Mouse (Mus musculus) left cerebral cortex, adult 2 months (tissue): Measurements from ENCODE around the gene Stpg3. TPM values are rescaled to one million over a fixed set of nuclear protein-coding genes. Genes with fewer than 3 reads are reported as not detected.

Experiments used
- DNase-seq, 2 experiments: peaks; one replicate each; pipeline ENCODE4 v3.0.0; 2021 to 2022; ENCODE audit warnings: low spot score in 2 of 2, mixed read lengths in 1 of 2; ENCODE audit errors: extremely low spot score in 1 of 2
- H3K27ac ChIP-seq: fragments of 200-600 bp; 2 replicates; pipeline ENCODE4 v1.8.1; 2022
- H3K4me3 ChIP-seq: fragments of 200-600 bp; 2 replicates; pipeline ENCODE4 v1.8.1; 2022
- CTCF ChIP-seq: fragments of 200-600 bp; IDR thresholded peaks from 2 replicates; pipeline ENCODE4 v1.8.1; 2022; ENCODE audit warnings: antibody characterized with exemption, mild to moderate bottlenecking, moderate library complexity
- intact Hi-C: fragments of 180-260 bp; cut with DNase I; formaldehyde crosslinking; loops from one replicate; pipeline ENCODE4 v1.15.1; 2025
- total RNA-seq, 2 experiments: library from RNA; stranded (reverse); gene quantifications; 2 replicates each; pipeline ENCODE4 v1.2.3; 2021

Gene Stpg3
- total RNA-seq, 2 experiments from 2014 or later, result not detected

DNA sequence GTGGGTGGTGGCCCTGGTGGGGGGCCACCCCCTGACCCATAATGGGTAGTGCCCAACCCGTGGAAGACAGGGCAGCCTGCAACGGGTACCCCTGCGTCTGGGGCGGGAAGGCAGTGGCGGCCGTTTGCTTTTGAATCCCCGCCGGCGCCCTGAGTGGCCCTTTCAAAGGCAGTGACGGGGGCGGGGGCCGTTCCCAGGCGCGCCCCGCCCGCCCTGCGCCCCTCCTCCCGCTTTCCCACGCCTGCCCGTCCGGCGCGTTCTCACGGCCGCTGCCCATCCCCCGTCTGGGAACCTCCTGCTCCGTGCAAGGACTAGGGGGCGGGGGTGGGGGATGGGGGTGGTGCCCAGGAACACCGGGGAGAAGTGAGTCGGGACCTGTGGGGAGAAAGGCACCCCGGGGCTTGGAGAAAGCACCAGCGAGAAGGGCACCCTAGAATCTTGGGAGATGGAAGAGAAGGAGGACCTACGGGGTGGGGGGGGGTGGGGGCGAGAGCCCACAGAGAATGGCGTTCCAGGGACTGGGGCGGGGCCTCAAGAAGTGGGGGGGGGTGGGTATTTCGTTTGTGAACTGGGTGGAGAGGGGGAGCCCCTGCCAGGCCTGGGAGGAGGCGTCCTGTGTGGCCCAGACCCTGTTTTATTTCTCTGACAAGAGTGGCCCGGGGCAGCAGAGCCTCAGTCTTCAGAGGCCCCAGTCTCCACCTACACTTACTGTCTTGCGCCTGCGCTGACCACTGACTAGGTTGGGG, 46.3 kb downstream of the Stpg3 start:
- peak overlapping the region; percentile 75 for H3K27ac ChIP-seq
- TF ChIP-seq CTCF, result no peak
- peak overlapping the region; percentile 51 for H3K4me3 ChIP-seq
- DNase-seq, result peak in 1 of 2 experiments; percentile 48
- intact Hi-C loops, result no loop called here

- TF ChIP-seq CTCF, result no peak
- DNase-seq, result no peak
- H3K4me3 ChIP-seq, result peak overlapping the region; percentile 51
- intact Hi-C loops, result no loop called here
- H3K27ac ChIP-seq, result peak overlapping the region; percentile 75
These were observed 47.0 kb downstream of the Stpg3 start for GRCm38 (mm10) chr2:25167481-25167880.

Other genes starting within 250 kb of the Stpg3 start
- 10 to 100 TPM; 70.3 to 76.3 TPM for gene Mrpl41, start 239.5 kb downstream of the Stpg3 start, total RNA-seq
- gene Pnpla7, start 238.6 kb downstream of the Stpg3 start, total RNA-seq, result 10 to 100 TPM; 22.0 to 22.2 TPM
- gene Nsmf, start 160.3 kb downstream of the Stpg3 start, total RNA-seq, result 100 to 1,000 TPM; 442 to 471 TPM
- not detected for gene Entpd8, start 134.3 kb downstream of the Stpg3 start, total RNA-seq
- not detected for gene Noxa1, start 119.5 kb downstream of the Stpg3 start, total RNA-seq
- gene Nrarp, start 33.9 kb downstream of the Stpg3 start, total RNA-seq, result 10 to 100 TPM; 20.2 to 21.7 TPM
- gene Tor4a, start 17.8 kb downstream of the Stpg3 start, total RNA-seq, result 1 to 10 TPM; 2.0 to 2.2 TPM
- gene Nelfb, start 3.1 kb downstream of the Stpg3 start, total RNA-seq, result 10 to 100 TPM; 53.4 to 64.3 TPM
- not detected for gene Fam166a, start 4.1 kb upstream of the Stpg3 start, total RNA-seq
- 100 to 1,000 TPM; 317 to 329 TPM for gene Tubb4b, start 10.1 kb upstream of the Stpg3 start, total RNA-seq
- not detected for gene Slc34a3, start 19.7 kb upstream of the Stpg3 start, total RNA-seq
- not detected for gene Rnf224, start 22.1 kb upstream of the Stpg3 start, total RNA-seq
- 100 to 1,000 TPM; 249 to 270 TPM for gene Rnf208, start 27.6 kb upstream of the Stpg3 start, total RNA-seq
- not detected for gene Cysrt1, start 27.8 kb upstream of the Stpg3 start, total RNA-seq
- gene AL732309.1, start 32.2 kb upstream of the Stpg3 start, total RNA-seq, result 1 to 10 TPM; 1.4 to 2.7 TPM
- gene Tmem203, start 40.8 kb upstream of the Stpg3 start, total RNA-seq, result 10 to 100 TPM; 35.6 to 41.6 TPM
- gene Tprn, start 48.0 kb upstream of the Stpg3 start, total RNA-seq, result 10 to 100 TPM; 20.9 to 21.8 TPM
- 10 to 100 TPM; 65.6 to 65.9 TPM for gene Ssna1, start 57.8 kb upstream of the Stpg3 start, total RNA-seq
- 10 to 100 TPM; 87.1 to 90.3 TPM for gene Anapc2, start 57.8 kb upstream of the Stpg3 start, total RNA-seq
- gene Tmem210, start 73.5 kb upstream of the Stpg3 start, total RNA-seq, result not detected
- gene Lrrc26, start 75.3 kb upstream of the Stpg3 start, total RNA-seq, result not detected
- 100 to 1,000 TPM; 452 to 457 TPM for gene Grin1, start 104.5 kb upstream of the Stpg3 start, total RNA-seq
- gene Man1b1, start 117.7 kb upstream of the Stpg3 start, total RNA-seq, result 10 to 100 TPM; 56.0 to 62.4 TPM
- 10 to 100 TPM; 32.2 to 33.9 TPM for gene Dpp7, start 141.7 kb upstream of the Stpg3 start, total RNA-seq
- 10 to 100 TPM; 15.8 to 24.9 TPM for gene Uap1l1, start 151.0 kb upstream of the Stpg3 start, total RNA-seq
- 1 to 10 TPM; 2.1 to 2.7 TPM for gene Sapcd2, start 157.7 kb upstream of the Stpg3 start, total RNA-seq
- 10 to 100 TPM; 11.5 to 13.1 TPM for gene Entpd2, start 181.2 kb upstream of the Stpg3 start, total RNA-seq
- gene Npdc1, start 184.7 kb upstream of the Stpg3 start, total RNA-seq, result 100 to 1,000 TPM; 337 to 366 TPM
- under 1 TPM in 1 of 2 experiments, not detected in 1; 0.43 TPM for gene Fut7, start 208.6 kb upstream of the Stpg3 start, total RNA-seq
- 100 to 1,000 TPM; 160 to 168 TPM for gene Abca2, start 214.1 kb upstream of the Stpg3 start, total RNA-seq
- gene Clic3, start 242.2 kb upstream of the Stpg3 start, total RNA-seq, result not detected
- gene Paxx, start 246.5 kb upstream of the Stpg3 start, total RNA-seq, result 10 to 100 TPM; 65.9 to 75.3 TPM